In the genomic region with DNA sequence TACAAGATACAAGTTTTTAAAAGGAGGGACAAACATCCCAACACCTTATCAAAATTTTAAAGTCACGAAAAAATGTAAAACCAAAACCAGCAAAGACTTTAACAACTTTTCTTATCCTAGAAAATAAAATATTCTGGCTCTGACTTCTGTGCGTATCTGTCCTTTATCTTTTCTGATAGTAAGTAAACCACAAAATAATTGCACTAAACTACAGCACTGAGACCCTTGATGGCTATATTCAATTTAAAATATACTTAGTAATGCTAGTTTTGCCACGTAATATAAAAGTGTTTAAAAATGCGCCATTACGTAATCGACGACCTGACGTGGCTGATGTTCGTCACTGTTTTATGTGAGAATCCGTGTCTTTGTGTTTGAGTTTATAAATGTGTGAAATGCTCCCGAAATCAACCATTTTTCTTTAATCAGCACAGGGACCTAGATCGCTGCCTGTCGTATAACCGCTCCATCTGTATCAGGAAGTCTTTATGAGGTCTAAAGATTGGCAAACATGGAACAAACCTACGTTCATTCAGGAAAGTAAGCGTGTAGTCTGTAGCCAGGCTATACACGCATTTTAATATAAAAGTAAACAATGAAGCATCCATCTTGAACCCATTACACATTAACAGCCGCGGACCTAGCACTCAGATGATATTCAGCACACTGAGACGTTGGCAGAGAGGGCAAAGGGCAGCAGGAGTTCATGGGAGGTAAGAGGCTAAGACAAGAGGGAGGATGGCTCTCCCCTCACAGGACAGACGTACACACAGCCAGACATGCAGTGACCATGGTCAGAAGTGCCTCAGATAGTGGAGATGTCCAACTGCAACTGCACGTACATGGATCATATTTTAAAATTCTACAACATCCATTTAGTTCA, we compare ENCODE assay signal across 25 mouse cellular contexts. TPM values are rescaled to one million over a fixed set of nuclear protein-coding genes. Genes with fewer than 3 reads are reported as not detected.
DNase-seq lines count a peak whose midpoint lies in the region; ATAC-seq lines count a peak whose summit lies in the region.
"Had no signal": no experiment of that assay in that cellular context is flagged by ENCODE, and none has a peak within 500 bp of the region (broad histone marks: within the 10 kb centered on the region; RNA-seq: fewer than 3 reads in every experiment).

No protein-coding gene starts in this region.

- H3K36me3 ChIP-seq in intestine, embryonic 16.5 days (ENCODE audit: control insufficient read depth, insufficient read depth, low read length), result no peaks in the 10 kb centered on the region
- no peaks in the 10 kb centered on the region for H3K36me3 ChIP-seq in intestine, embryonic 15.5 days
- peaks cover 60% of the 10 kb centered on the region for H3K36me3 ChIP-seq in megakaryocyte, embryonic 14.5 days (replicated peaks; ENCODE audit: low read length)
- peaks cover under 1% of the 10 kb centered on the region; the same call in 1 of the 2 replicates for H3K36me3 ChIP-seq in liver, embryonic 15.5 days (replicated peaks)
- H3K36me3 ChIP-seq: forebrain, embryonic 10.5 days; forebrain, embryonic 15.5 days; hindbrain, embryonic 10.5 days; hindbrain, embryonic 15.5 days; limb, embryonic 13.5 days; neural tube, embryonic 12.5 days had no signal

- no peak overlapping the region for H3K9ac ChIP-seq in intestine, embryonic 16.5 days (ENCODE audit: low read depth, low read length)
- no peak overlapping the region for H3K9ac ChIP-seq in intestine, embryonic 15.5 days
- H3K9ac ChIP-seq in liver, embryonic 15.5 days, result no peak overlapping the region
- H3K9ac ChIP-seq: forebrain, embryonic 15.5 days; hindbrain, embryonic 15.5 days; limb, embryonic 13.5 days; neural tube, embryonic 12.5 days had no signal

- H3K4me1 ChIP-seq in intestine, embryonic 16.5 days (ENCODE audit: control insufficient read depth, insufficient read depth, low read length), result peaks cover 8% of the 10 kb centered on the region
- H3K4me1 ChIP-seq in intestine, embryonic 15.5 days (replicated peaks), result peaks cover 10% of the 10 kb centered on the region; the same call in 1 of the 2 replicates
- peaks cover 56% of the 10 kb centered on the region for H3K4me1 ChIP-seq in megakaryocyte, embryonic 14.5 days
- peaks cover 90% of the 10 kb centered on the region for H3K4me1 ChIP-seq in liver, embryonic 15.5 days (replicated peaks)

- WGBS in intestine, embryonic 16.5 days, result 81% methylated on average over 22 of the region's 22 CpGs
- whole genome bisulfite sequencing in intestine, embryonic 15.5 days, result 80% methylated on average over 22 of the region's 22 CpGs
- WGBS in liver, embryonic 15.5 days (ENCODE audit: insufficient replicate concordance), result 82% methylated on average over 22 of the region's 22 CpGs

- ATAC-seq in intestine, embryonic 16.5 days, result 0 out of 2 replicates have a peak, but pooled peaks have one; percentile 24
- ATAC-seq in intestine, embryonic 15.5 days, result no peak; the same call in 1 of the 2 replicates
- no peak for ATAC-seq in megakaryocyte, adult 5-6 weeks (ENCODE audit: poor library complexity, severe bottlenecking)
- ATAC-seq in liver, embryonic 15.5 days (ENCODE audit: insufficient read depth), result no peak
- no peak for ATAC-seq in inflammation-experienced regulatory T-cells, adult 6 months
- ATAC-seq: midbrain, embryonic 16.5 days had no signal

- no peaks in the 10 kb centered on the region for H3K9me3 ChIP-seq in intestine, embryonic 16.5 days (ENCODE audit: control insufficient read depth, low read length)
- H3K9me3 ChIP-seq in intestine, embryonic 15.5 days, result no peaks in the 10 kb centered on the region
- H3K9me3 ChIP-seq in megakaryocyte, embryonic 14.5 days, result no peaks in the 10 kb centered on the region
- H3K9me3 ChIP-seq in liver, embryonic 15.5 days (replicated peaks), result no peaks in the 10 kb centered on the region
- H3K9me3 ChIP-seq: forebrain, embryonic 10.5 days; forebrain, embryonic 15.5 days; hindbrain, embryonic 10.5 days; hindbrain, embryonic 15.5 days; limb, embryonic 13.5 days; neural tube, embryonic 12.5 days had no signal

- H3K4me3 ChIP-seq in intestine, embryonic 16.5 days (ENCODE audit: low read length), result no peak overlapping the region
- no peak overlapping the region for H3K4me3 ChIP-seq in intestine, embryonic 15.5 days (replicated peaks)
- H3K4me3 ChIP-seq in megakaryocyte, embryonic 14.5 days (replicated peaks), result peak overlapping the region; percentile 69
- no peak overlapping the region for H3K4me3 ChIP-seq in liver, embryonic 15.5 days (replicated peaks)
- H3K4me3 ChIP-seq: forebrain, embryonic 10.5 days; forebrain, embryonic 15.5 days; gastrocnemius, adult 2 months; hindbrain, embryonic 10.5 days; hindbrain, embryonic 15.5 days; limb, embryonic 13.5 days; neural tube, embryonic 12.5 days had no signal

- no peaks in the 10 kb centered on the region for H3K27me3 ChIP-seq in intestine, embryonic 16.5 days (replicated peaks; ENCODE audit: control insufficient read depth, insufficient read depth, low read length)
- no peaks in the 10 kb centered on the region for H3K27me3 ChIP-seq in intestine, embryonic 15.5 days (replicated peaks)
- no peaks in the 10 kb centered on the region for H3K27me3 ChIP-seq in megakaryocyte, embryonic 14.5 days (replicated peaks)
- H3K27me3 ChIP-seq in liver, embryonic 15.5 days, result no peaks in the 10 kb centered on the region
- H3K27me3 ChIP-seq: forebrain, embryonic 15.5 days; hindbrain, embryonic 15.5 days; limb, embryonic 13.5 days; neural tube, embryonic 12.5 days had no signal

- no peak overlapping the region for H3K27ac ChIP-seq in intestine, embryonic 16.5 days (ENCODE audit: low read length)
- no peak overlapping the region for H3K27ac ChIP-seq in intestine, embryonic 15.5 days
- peak overlapping the region; percentile 21; the same call in 1 of the 2 replicates for H3K27ac ChIP-seq in liver, embryonic 15.5 days (replicated peaks)
- H3K27ac ChIP-seq: forebrain, embryonic 10.5 days; forebrain, embryonic 15.5 days; gastrocnemius, adult 2 months; hindbrain, embryonic 10.5 days; limb, embryonic 13.5 days; neural tube, embryonic 12.5 days had no signal

- DNase-seq in kidney, postnatal 14 days, result peak; percentile 40
- DNase-seq in kidney, postnatal 4 days, result no peak
- DNase-seq: adrenal gland, postnatal 14 days; cerebellum, adult 11 months; cerebellum, adult 9-10 months; cerebellum, postnatal 36 days; gastrocnemius, adult 2 months; heart, postnatal 14 days; lung, adult 18-20 months; lung, postnatal 10 days; thymus, postnatal 4 days had no signal

- H3K4me2 ChIP-seq in intestine, embryonic 16.5 days (ENCODE audit: low read depth, low read length), result no peak overlapping the region
- H3K4me2 ChIP-seq in intestine, embryonic 15.5 days (replicated peaks), result no peak overlapping the region
- peak overlapping the region; percentile 1; the same call in 1 of the 2 replicates for H3K4me2 ChIP-seq in liver, embryonic 15.5 days
- H3K4me2 ChIP-seq: forebrain, embryonic 15.5 days; limb, embryonic 13.5 days; midbrain, embryonic 11.5 days; neural tube, embryonic 12.5 days had no signal

RNA-seq across cellular contexts. Expression of gene Nrip1, which starts 56.4 kb away (rescaled TPM):
- polyA plus RNA-seq in intestine, embryonic 16.5 days (2015; fragmentation: Nextera tagmentation; extraction: Ambion mirVana), result 31.2 and 35.5 TPM in 2 replicates
- polyA plus RNA-seq in intestine, embryonic 15.5 days (2015; fragmentation: Nextera tagmentation; extraction: Ambion mirVana), result 34.5 and 36.6 TPM in 2 replicates
- 0.60 and 3.0 TPM in 2 replicates for polyA plus RNA-seq in megakaryocyte, embryonic 14.5 days (2012; ENCODE audit: insufficient read depth, low replicate concordance)
- total RNA-seq in megakaryocyte, adult 5-6 weeks (2015), result 21.6 and 22.9 TPM in 2 replicates
- 12.2 and 18.3 TPM in 2 replicates for total RNA-seq in megakaryocyte, adult 5-6 weeks (2017)
- polyA plus RNA-seq in liver, embryonic 15.5 days (2015; fragmentation: Nextera tagmentation; extraction: Ambion mirVana), result 19.1 and 19.9 TPM in 2 replicates
- 10 to 100 TPM; 26.2 to 66.5 (median 54.1) TPM for polyA plus RNA-seq in inflammation-experienced regulatory T-cells, adult 6 months (2017; shearing (Covaris generic))
